Mouse (Mus musculus) urinary bladder, adult 2 months (tissue): ENCODE data around the gene 4930562C15Rik. TPM values are rescaled to one million over a fixed set of nuclear protein-coding genes. Genes with fewer than 3 reads are reported as not detected.
"Not testable (repeated sequence)": the region's sequence is repeated elsewhere in the genome, so short reads cannot be mapped to it uniquely, and the experiment has no call there.

Source experiments
- DNase-seq: peaks from one replicate; pipeline ENCODE4 v3.0.0; 2022; ENCODE audit warnings: low spot score
- polyA plus RNA-seq: library from polyadenylated mRNA; depleted of rRNA; stranded (reverse); fragments of >200 nt; gene quantifications from 2 replicates; pipeline ENCODE4 v1.2.3, GENCODE M21; 2012; rRNA removed

Gene 4930562C15Rik
- polyA plus RNA-seq: 0.09 TPM in 1 of 2 replicates, not detected in the other

- no peak for DNase-seq
Measured at GRCm38 (mm10) chr16:4835191-4835590, at the start of gene 4930562C15Rik. TSS of gene 4930562C15Rik (plus strand) at chr16:4835416.

GRCm38 (mm10) chr16:4785706-4786105 is 49.5 kb upstream of the 4930562C15Rik start:
- no peak for DNase-seq

GRCm38 (mm10) chr16:4788176-4788575 is 47.0 kb upstream of the 4930562C15Rik start:
- no peak for DNase-seq

- DNase-seq: no peak
Measured at GRCm38 (mm10) chr16:4789311-4789768, 45.9 kb upstream of the 4930562C15Rik start.

GRCm38 (mm10) chr16:4789810-4790559 is 45.2 kb upstream of the 4930562C15Rik start, which contains the start of gene Cdip1:
TSS of gene Cdip1 (minus strand) at chr16:4790292.
- peak; percentile 92 for DNase-seq

- no peak for DNase-seq
Measured at GRCm38 (mm10) chr16:4791332-4791731, 43.9 kb upstream of the 4930562C15Rik start.

- DNase-seq: no peak
Measured at GRCm38 (mm10) chr16:4796631-4797030, 38.6 kb upstream of the 4930562C15Rik start.

- no peak for DNase-seq
Measured at GRCm38 (mm10) chr16:4818349-4818748, 16.9 kb upstream of the 4930562C15Rik start.

- not testable (repeated sequence) for DNase-seq
Measured at GRCm38 (mm10) chr16:4824466-4824865, 10.8 kb upstream of the 4930562C15Rik start.

GRCm38 (mm10) chr16:4827639-4828038 is 7.6 kb upstream of the 4930562C15Rik start:
- no peak for DNase-seq

GRCm38 (mm10) chr16:4829271-4829900 is 5.8 kb upstream of the 4930562C15Rik start:
- no peak for DNase-seq

- no peak for DNase-seq
Measured at GRCm38 (mm10) chr16:4831650-4832419, 3.4 kb upstream of the 4930562C15Rik start.

- no peak for DNase-seq
Measured at GRCm38 (mm10) chr16:4833858-4834257, 1.4 kb upstream of the 4930562C15Rik start.

GRCm38 (mm10) chr16:4837631-4838030 is 2.4 kb downstream of the 4930562C15Rik start:
- no peak for DNase-seq

GRCm38 (mm10) chr16:4839552-4839951 is 4.3 kb downstream of the 4930562C15Rik start:
- no peak for DNase-seq

GRCm38 (mm10) chr16:4840231-4840630 is 5.0 kb downstream of the 4930562C15Rik start:
- no peak for DNase-seq

GRCm38 (mm10) chr16:4847041-4847440 is 11.8 kb downstream of the 4930562C15Rik start:
- no peak for DNase-seq

GRCm38 (mm10) chr16:4848090-4848489 is 12.9 kb downstream of the 4930562C15Rik start:
- DNase-seq: no peak

GRCm38 (mm10) chr16:4850361-4850760 is 15.1 kb downstream of the 4930562C15Rik start:
- DNase-seq: no peak

GRCm38 (mm10) chr16:4850938-4851628 is 15.9 kb downstream of the 4930562C15Rik start:
- DNase-seq: no peak

GRCm38 (mm10) chr16:4855046-4855650 is 19.9 kb downstream of the 4930562C15Rik start:
- no peak for DNase-seq
